ENCODE assay signal across 11 mouse cellular contexts in the genomic region with DNA sequence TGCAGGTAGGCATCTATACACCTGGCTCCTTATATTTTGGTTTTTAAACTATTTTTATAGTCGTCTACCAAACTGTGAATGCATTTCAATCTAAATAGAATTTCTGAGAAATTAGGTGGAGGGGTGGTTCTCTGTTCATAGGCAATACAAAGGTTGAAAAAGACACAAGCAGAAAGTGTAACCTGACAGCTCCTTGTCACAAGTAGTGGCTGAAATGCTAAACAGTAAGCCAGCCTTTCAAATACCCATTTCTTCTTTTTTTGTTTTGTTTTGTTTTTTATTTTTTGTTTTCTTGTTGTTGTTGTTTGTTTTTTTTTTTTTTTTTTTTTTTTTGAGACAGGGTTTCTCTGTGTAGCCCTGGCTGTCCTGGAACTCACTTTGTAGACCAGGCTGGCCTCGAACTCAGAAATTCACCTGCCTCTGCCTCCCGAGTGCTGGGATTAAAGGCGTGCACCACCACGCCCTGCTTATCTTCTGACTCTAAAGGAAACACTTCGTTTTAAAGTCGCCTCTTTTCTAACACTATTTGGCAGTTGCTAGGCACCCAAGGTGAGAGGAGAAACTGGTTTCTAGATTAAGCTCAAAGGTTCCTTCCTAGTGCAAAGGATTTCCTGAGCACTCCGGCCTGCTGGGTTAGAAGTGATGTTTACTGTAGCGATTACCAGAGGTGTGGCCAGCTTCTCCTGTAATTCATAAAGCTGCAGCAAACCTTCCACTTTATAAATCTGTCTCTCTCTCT. TPM values are rescaled to one million over a fixed set of nuclear protein-coding genes. Genes with fewer than 3 reads are reported as not detected.
DNase-seq lines count a peak whose midpoint lies in the region; ATAC-seq and TF ChIP-seq lines count a peak whose summit lies in the region.
"Had no signal": no experiment of that assay in that cellular context is flagged by ENCODE, and none has a peak within 500 bp of the region (broad histone marks: within the 10 kb centered on the region; RNA-seq: fewer than 3 reads in every experiment).

No protein-coding gene starts in this region.

- H3K9ac ChIP-seq in forebrain, embryonic 15.5 days (replicated peaks) = no peak overlapping the region
- H3K9ac ChIP-seq: forebrain, embryonic 13.5 days; heart, embryonic 13.5 days; lung, embryonic 15.5 days had no signal

- H3K36me3 ChIP-seq in spleen, adult 2 months (ENCODE audit: control insufficient read depth, insufficient read depth, low read length) = no peaks in the 10 kb centered on the region
- no peaks in the 10 kb centered on the region for H3K36me3 ChIP-seq in forebrain, embryonic 15.5 days
- H3K36me3 ChIP-seq: heart, embryonic 13.5 days; lung, embryonic 15.5 days had no signal

- H3K4me1 ChIP-seq in spleen, adult 2 months (ENCODE audit: control insufficient read depth, insufficient read depth, insufficient read length) = peaks cover 21% of the 10 kb centered on the region
- H3K4me1 ChIP-seq in brown adipose tissue, adult 24 weeks (ENCODE audit: control insufficient read depth, insufficient read depth, insufficient read length, low read length) = peaks cover 5% of the 10 kb centered on the region; the same call in 1 of the 2 replicates
- H3K4me1 ChIP-seq in forebrain, embryonic 15.5 days = peaks cover 4% of the 10 kb centered on the region
- H3K4me1 ChIP-seq: forebrain, embryonic 13.5 days had no signal

- WGBS in spleen, adult 2 months = 24% methylated on average over 9 of the region's 9 CpGs
- 78% methylated on average over 9 of the region's 9 CpGs for WGBS in forebrain, embryonic 15.5 days

- no peak overlapping the region for H3K4me2 ChIP-seq in forebrain, embryonic 15.5 days (replicated peaks)
- H3K4me2 ChIP-seq: forebrain, embryonic 13.5 days; heart, embryonic 13.5 days; lung, embryonic 15.5 days had no signal

- TF ChIP-seq CTCF in spleen, adult 2 months (IDR thresholded peaks at IDR 0.05; ENCODE audit: extremely low read depth, insufficient read depth, insufficient read length, insufficient replicate concordance) = no peak

- H3K9me3 ChIP-seq in forebrain, embryonic 15.5 days = no peaks in the 10 kb centered on the region
- H3K9me3 ChIP-seq: forebrain, embryonic 13.5 days; heart, embryonic 13.5 days; lung, embryonic 15.5 days had no signal

- DNase-seq in spleen, adult 2 months (ENCODE audit: low read depth in 1 of 2, low spot score in 2 of 2) = peak; percentile 23 to 63
- DNase-seq in spleen, adult 12 weeks (ENCODE audit: low spot score) = no peak
- DNase-seq in yolk sac, embryonic 10.5 days (ENCODE audit: low spot score) = peak; percentile 36
- DNase-seq in layer of hippocampus, postnatal 25 days (ENCODE audit: extremely low spot score in 1 of 2, low spot score in 1 of 2) = no peak
- DNase-seq: kidney, adult 11 months had no signal

- H3K27ac ChIP-seq in spleen, adult 2 months (ENCODE audit: insufficient read depth, low read length) = peak overlapping the region; percentile 73
- H3K27ac ChIP-seq in brown adipose tissue, adult 24 weeks (replicated peaks; ENCODE audit: low read depth, low read length) = peak overlapping the region; percentile 83
- no peak overlapping the region for H3K27ac ChIP-seq in forebrain, embryonic 15.5 days (replicated peaks)
- H3K27ac ChIP-seq: forebrain, embryonic 13.5 days; lung, embryonic 15.5 days had no signal

- H3K4me3 ChIP-seq in spleen, adult 2 months (ENCODE audit: extremely low read depth, insufficient read depth, insufficient read length) = no peak overlapping the region
- H3K4me3 ChIP-seq in brown adipose tissue, adult 24 weeks (ENCODE audit: insufficient read depth, low read depth, low read length) = no peak overlapping the region
- H3K4me3 ChIP-seq in forebrain, embryonic 15.5 days = no peak overlapping the region
- H3K4me3 ChIP-seq: forebrain, embryonic 13.5 days; heart, embryonic 13.5 days; lung, embryonic 15.5 days had no signal

- no peaks in the 10 kb centered on the region for H3K27me3 ChIP-seq in spleen, adult 2 months (ENCODE audit: control insufficient read depth, insufficient read depth, low read length)
- no peaks in the 10 kb centered on the region for H3K27me3 ChIP-seq in forebrain, embryonic 15.5 days
- H3K27me3 ChIP-seq: forebrain, embryonic 13.5 days; heart, embryonic 13.5 days; lung, embryonic 15.5 days had no signal

- TF ChIP-seq POLR2A in spleen, adult 2 months (IDR thresholded peaks at IDR 0.05; ENCODE audit: low read depth, low read length) = no peak

- ATAC-seq in megakaryocyte, adult 5-6 weeks (ENCODE audit: poor library complexity, severe bottlenecking) = 0 out of 2 replicates have a peak, but pooled peaks have one; percentile 9
- no peak for ATAC-seq in forebrain, embryonic 15.5 days (replicated peaks)
- ATAC-seq: forebrain, embryonic 13.5 days had no signal

RNA-seq across cellular contexts. Expression of a gene that starts 9.7 kb away (rescaled TPM):
- polyA plus RNA-seq in spleen, adult 2 months (2012; rRNA removed) = 36.6 and 40.4 TPM in 2 replicates
- 46.2 and 88.9 TPM in 2 replicates for polyA plus RNA-seq in brown adipose tissue, adult 24 weeks (2012; ENCODE audit: insufficient read depth, insufficient read length, missing spikeins)
- total RNA-seq in megakaryocyte, adult 5-6 weeks (2015) = 314 and 331 TPM in 2 replicates
- total RNA-seq in megakaryocyte, adult 5-6 weeks (2017) = 241 and 246 TPM in 2 replicates
- polyA plus RNA-seq in forebrain, embryonic 15.5 days (2015; fragmentation: Nextera tagmentation; extraction: Ambion mirVana) = 14.3 and 16.3 TPM in 2 replicates
- 10 to 100 TPM; 16.1 to 20.2 TPM for total RNA-seq in layer of hippocampus, postnatal 25 days (2021)

RNA-seq across cellular contexts. Expression of a gene that starts 39.8 kb away (rescaled TPM):
- 0.55 and 0.65 TPM in 2 replicates for polyA plus RNA-seq in spleen, adult 2 months (2012; rRNA removed)
- 0.46 TPM in 1 of 2 replicates, not detected in the other for polyA plus RNA-seq in brown adipose tissue, adult 24 weeks (2012; ENCODE audit: insufficient read depth, insufficient read length, missing spikeins)
- total RNA-seq in megakaryocyte, adult 5-6 weeks (2015) = 0.07 and 0.87 TPM in 2 replicates
- 0.73 TPM in 1 of 2 replicates, not detected in the other for total RNA-seq in megakaryocyte, adult 5-6 weeks (2017)
- polyA plus RNA-seq in forebrain, embryonic 15.5 days (2015; fragmentation: Nextera tagmentation; extraction: Ambion mirVana) = not detected in 2 replicates
- not detected for total RNA-seq in layer of hippocampus, postnatal 25 days (2021)
- polyA plus RNA-seq: forebrain, embryonic 13.5 days; heart, embryonic 13.5 days had no signal

Comparison
In these comparisons a context has a peak if more than half of its experiments do, and no peak if none do; other contexts are left out.
1. DNase-seq: peak in spleen, adult 2 months (2 of 2) and yolk sac, embryonic 10.5 days (single experiment); none in spleen, adult 12 weeks (single experiment) and layer of hippocampus, postnatal 25 days (0 of 2).